Mouse (Mus musculus) layer of hippocampus, adult 9-11 months (tissue): ENCODE data around the gene Srrm2.
"Not testable (repeated sequence)": the region's sequence is repeated elsewhere in the genome, so short reads cannot be mapped to it uniquely, and the experiment has no call there.

Experiments used
- DNase-seq: peaks from one replicate; pipeline ENCODE4 v3.0.0; 2022

The Srrm2 gene

DNA sequence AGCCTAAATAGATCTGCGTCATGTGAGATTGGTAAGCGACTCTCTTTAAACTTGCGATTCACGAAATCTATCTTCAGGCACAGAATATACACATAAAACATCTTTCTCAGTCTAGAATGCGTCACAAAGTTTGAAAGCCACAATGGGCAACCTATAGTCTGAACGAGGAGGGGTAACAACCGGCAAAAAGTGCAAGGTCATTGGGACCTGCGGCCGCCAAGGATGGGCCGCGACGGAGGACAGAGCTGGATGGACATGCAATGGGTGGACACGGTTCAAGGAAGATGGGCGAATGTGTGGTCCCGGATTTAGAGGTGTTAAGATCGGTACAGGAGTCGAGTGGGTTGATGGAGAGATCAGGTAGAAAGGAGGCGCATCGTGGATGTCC lies 19.4 kb upstream of the Srrm2 start:
- no peak for DNase-seq

- peak; percentile 99 for DNase-seq
These were observed 18.8 kb upstream of the Srrm2 start, which contains the start of gene Flywch1 for GRCm38 (mm10) chr17:23771284-23772218. Flywch1 (minus strand) TSS chr17:23771602.

DNA sequence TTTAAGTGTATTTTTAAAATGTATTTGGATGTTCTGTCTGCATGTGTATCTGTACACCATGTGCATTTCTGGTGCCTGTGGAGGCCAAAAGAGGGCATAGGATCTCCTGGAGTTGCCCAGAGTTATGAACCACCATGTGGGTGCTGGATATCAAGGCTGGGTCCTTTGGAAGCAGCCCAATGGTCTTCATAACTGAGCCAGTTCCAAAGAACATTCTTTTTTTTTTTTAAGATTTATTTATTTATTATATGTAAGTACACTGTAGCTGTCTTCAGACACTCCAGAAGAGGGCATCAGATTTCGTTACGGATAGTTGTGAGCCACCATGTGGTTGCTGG lies 18.1 kb upstream of the Srrm2 start:
- DNase-seq, result not testable (repeated sequence)

GRCm38 (mm10) chr17:23773676-23774075 lies 16.7 kb upstream of the Srrm2 start:
- DNase-seq, result no peak

DNA sequence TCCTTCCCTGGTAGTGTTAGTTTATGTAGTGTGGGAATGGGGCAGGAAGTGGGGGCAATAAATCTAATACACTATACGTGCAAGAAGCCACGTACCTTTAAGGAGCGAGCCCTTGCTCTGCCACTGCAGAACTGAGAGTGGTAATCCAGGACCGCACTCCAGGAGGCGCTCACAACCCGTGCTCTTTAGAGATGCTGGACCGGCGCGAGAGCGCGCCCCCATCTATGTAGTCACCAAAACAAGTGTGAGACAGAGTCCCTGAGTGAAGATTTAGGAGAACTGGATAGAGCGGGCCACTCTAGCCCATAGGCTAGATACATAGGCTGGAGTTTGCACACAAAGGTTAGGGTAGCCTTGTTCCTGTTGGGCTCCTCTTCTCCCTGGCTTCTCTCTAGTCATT lies 16.2 kb upstream of the Srrm2 start:
- peak; percentile 80 for DNase-seq

DNA sequence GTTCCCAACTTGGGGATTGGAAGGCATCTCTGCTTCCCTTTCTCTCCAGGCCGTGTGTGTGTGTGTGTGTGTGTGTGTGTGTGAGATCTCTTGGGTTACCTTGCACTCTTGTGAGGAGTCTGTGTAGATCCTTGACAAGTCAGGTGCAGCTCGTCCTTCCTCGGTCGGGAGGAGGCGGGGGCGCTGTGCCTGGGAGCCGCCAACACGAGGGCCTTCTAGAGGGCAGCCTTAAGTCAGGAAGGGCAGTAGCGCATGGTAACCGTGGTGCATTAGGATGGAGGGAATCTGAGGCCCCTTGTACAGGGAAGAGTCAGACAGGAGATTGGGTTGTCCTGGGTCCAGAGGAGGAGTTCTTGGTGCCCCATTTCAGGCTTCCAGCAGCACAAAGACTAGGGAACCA lies 14.1 kb upstream of the Srrm2 start:
- DNase-seq, result no peak

DNA sequence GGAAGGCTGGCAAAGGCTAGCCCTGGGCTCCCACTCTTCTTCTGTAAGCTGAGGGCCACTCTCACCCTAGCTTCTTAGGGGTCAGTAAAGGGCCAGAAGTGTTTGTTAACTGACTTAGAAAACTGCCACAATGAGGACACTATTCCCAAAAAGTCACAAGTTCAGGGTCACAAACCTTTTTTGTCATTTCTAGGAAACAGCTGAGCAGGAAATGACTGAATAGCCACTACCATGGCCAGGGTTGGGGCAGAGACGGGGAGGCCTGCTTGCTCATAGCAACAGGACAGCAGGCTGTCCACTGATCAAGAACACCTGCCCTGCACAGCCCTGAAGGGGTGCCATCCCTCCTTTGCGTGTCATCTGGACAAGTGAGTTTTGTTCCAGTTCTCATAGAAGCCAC lies 13.2 kb upstream of the Srrm2 start:
- DNase-seq, result no peak

DNA sequence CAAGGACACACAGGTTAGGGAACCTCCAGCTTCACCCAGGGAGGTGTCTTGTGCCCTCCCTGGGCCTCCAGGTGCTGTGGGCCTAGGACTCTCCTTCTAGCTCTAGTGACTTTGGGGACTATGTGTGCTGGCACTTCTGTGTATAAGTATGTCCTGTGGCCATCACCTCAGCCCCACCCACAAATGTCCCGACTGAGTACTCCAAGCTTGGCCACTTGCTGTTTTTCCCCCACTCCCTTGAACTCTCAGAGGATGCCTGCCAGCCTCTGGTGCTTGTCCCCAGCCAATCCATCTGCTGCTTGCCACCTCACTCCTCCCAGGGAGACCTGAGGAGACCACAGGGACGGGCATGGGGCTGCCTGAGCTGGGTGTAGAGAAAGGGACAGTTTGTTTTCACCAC lies 11.9 kb upstream of the Srrm2 start:
- DNase-seq, result no peak

- no peak for DNase-seq
These were observed 7.0 kb upstream of the Srrm2 start for GRCm38 (mm10) chr17:23783352-23783751.

GRCm38 (mm10) chr17:23785561-23786471 lies 4.5 kb upstream of the Srrm2 start, which contains the start of gene Flywch2:
Flywch2 (minus strand) TSS chr17:23786081.
- peak; percentile 93 for DNase-seq

- DNase-seq, result peak; percentile 28
These were observed 3.8 kb upstream of the Srrm2 start for GRCm38 (mm10) chr17:23786510-23786931.

- no peak for DNase-seq
These were observed 1.4 kb upstream of the Srrm2 start for GRCm38 (mm10) chr17:23788973-23789372.

GRCm38 (mm10) chr17:23789749-23790268 lies 523 bp upstream of the Srrm2 start:
- DNase-seq, result no peak

DNA sequence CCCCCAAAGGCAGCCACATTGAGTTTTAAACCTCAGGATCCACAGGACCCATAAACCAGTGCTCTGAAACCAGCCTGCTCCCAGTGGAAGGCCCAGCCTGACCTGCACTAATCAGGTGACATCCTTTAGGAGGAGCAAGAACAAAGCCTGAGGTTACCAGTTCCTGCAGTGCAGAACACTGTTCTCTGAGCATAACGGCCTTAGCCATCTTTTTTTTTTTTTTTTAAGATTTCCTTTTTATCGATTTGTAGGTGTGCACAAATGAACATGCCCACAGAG lies 686 bp downstream of the Srrm2 start:
- no peak for DNase-seq

DNA sequence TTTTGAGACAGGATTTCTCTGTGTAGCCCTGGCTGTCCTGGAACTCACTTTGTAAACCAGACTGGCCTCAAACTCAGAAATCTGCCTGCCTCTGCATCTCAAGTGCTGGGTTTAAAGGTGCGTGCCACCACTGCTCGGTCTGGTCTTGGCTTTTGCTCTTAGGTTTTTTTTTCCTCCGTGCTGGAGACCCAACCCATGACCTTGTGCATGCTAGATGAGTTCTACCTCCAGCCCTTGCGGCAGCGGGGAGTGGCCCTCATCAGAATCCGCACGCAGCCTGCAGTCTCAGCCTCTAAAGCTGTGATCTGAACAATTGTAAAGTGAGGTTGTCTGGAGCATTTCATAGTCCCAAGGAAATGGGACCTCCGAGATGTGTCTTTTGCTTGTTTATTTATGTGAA lies 5.0 kb downstream of the Srrm2 start:
- no peak for DNase-seq

DNA sequence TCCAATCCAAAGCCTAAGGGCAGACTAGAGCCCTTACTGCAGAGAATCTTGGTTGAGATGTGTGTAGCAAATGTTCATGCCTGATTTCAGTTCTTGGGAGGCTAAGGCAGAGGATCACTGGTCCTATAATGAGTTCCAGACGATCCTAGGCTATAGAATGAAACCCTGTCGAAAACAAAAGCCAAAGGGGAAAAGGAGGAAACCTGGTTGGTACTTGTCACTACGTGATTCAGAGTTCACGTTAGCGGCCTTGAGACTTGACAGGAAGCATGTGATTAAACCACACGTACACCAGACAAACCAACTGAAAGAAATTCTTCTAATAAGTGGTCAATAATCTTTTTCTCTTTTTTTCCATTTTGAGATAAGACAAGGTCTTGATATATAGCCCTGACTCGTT lies 7.0 kb downstream of the Srrm2 start:
- no peak for DNase-seq

DNA sequence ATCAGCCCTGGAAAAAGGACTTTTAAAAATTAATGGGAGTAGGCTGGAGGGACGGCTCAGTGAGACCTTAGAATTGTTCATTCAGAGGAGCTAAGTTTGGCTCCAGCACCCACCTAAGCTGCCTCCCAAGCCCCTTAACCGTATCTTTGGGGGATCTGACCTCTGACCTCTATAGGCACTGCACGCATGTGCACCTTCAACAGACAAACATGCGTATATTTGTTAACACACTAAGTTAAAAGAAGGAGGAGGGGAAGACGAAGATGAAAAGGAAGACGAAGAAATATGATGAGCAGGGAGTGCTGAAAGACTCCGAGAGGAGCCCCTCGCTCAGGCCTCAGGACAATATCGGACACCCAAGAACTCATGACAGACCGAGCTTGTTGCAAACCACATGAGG lies 11.3 kb downstream of the Srrm2 start:
- DNase-seq, result no peak

DNA sequence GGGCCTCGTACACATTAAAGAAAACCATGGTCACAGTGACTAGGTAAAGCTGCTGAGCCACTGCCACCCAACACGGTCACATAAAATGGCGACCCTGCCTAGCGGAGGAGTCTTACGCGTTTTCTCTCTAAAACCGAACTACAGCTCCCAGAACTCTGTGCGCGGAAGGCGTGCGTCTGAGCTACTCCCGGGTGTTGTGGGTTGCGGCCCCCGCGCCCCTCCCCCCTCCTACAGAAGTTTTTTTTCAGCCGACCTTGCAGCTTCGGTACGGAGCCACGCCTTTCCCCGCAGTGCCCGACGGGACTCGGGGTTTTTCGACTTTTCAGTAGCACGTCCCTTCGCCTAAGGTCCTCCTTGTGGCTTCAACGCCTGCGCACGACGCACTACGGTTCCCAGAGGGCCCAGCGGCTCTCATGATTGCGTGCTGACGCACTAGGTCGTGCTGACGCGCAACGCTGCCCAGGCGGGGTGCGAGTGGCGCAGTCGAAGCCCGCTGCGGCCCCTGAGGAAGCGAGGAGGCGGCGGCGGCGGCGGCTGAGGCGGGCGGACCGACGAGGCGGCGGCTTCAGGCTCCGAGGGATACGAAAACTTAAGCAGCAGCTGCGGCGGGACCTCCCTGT lies 12.5 kb downstream of the Srrm2 start:
- peak; percentile 99 for DNase-seq

DNA sequence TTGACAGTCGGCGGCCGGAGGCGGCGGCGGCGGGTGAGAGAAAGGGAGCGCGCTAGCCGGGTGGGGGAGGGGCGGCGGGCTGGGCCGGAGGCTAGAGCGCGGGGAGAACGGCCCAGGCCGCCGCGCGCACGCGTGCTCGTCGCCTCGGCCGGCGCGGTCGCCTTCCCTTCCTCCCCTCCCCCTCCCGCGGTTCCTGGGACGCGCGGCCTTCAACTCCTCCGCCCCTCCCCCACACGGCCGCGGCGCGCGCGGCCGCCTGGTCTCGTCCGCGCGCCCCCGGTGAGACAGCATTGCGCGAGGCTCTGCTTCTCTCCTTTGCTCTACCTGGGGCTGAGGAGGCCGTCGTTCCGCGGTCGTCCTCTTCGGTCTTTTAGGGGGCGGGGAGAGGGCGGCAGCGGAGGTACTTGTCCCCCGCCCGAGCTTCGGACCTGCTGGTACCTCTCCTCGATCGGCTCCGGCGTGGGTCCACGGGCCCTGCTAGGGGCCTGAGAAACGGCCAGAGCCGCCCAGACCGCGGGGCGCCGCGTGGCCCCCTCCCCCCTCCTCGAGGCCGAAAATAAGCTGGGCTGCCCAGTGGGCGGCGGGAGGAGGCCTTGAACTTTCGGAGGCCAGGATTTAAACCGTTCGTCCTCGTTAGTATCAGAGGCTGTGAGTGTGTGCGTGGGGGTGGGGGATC lies 13.2 kb downstream of the Srrm2 start:
- DNase-seq, result peak; percentile 75

- DNase-seq, result no peak
These were observed 14.2 kb downstream of the Srrm2 start for GRCm38 (mm10) chr17:23804426-23805085.

- no peak for DNase-seq
These were observed 16.5 kb downstream of the Srrm2 start for GRCm38 (mm10) chr17:23806867-23807266.

DNA sequence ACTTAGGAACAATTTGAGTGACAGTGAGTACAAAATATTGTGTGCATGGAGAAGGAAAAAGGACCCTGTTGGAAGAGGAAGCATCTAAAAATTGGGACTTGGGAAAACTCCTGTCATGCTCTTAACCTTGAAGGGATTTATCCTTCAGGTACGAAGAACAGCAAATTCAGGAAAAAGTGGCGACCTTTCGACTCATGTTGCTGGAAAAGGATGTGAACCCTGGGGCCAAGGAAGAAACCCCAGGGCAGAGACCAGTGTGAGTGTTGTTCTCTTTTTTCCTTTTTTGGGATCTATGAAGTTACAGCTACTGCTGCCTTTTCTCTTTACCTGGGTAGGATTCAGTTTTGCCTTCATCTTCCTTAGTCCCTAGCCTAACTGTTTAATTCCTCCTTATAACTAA lies 17.6 kb downstream of the Srrm2 start:
- no peak for DNase-seq
